Mouse (Mus musculus) urinary bladder, adult 18-20 months (tissue): Measurements from ENCODE around the gene Cox6a1.

ENCODE experiments used
- DNase-seq, 2 experiments: peaks; one replicate each; pipeline ENCODE4 v3.0.0; 2022; ENCODE audit warnings: low spot score in 2 of 2, mixed read lengths in 2 of 2

Gene Cox6a1

GRCm38 (mm10) chr5:115300792-115301614 lies 47.8 kb downstream of the Cox6a1 start, which contains the start of gene Dynll1:
Dynll1 (minus strand) TSS chr5:115300999.
- peak; percentile 99 to 100 for DNase-seq

GRCm38 (mm10) chr5:115300035-115300744 lies 48.6 kb downstream of the Cox6a1 start:
- DNase-seq: peak; percentile 37 to 58

- DNase-seq: no peak
Observed at GRCm38 (mm10) chr5:115296347-115296746, 52.4 kb downstream of the Cox6a1 start.
